Mouse (Mus musculus): Measurements from ENCODE around the gene Ccnf. TPM values are rescaled to one million over a fixed set of nuclear protein-coding genes. Genes with fewer than 3 reads are reported as not detected.

Ccnf gene
- polyA plus RNA-seq, 1 experiment from 2014 or later = 81.5 TPM

DNA sequence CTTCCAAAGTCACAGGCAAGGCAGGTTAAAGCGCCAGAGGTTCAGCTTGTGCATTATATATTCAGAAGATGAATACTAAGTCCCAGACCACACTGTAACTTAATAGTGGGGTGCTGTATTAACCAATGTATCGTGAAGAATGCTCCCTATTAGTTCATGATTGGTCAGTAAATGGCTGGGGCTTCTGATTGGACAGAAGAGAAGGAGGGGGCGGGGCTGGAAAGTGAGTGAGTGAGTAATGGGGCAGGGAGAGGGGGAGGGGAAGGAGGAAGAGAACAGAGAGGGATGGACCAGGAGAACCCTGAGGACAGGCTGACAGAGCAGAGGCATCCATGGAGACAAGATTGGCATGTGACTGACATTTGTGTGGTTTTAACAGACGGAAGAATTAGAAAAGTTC is 34.4 kb downstream of the Ccnf start:
- Histone ChIP-seq H3K4me3 (ENCODE audit: low read length) (no peak overlapping the region), H3K36me3 (ENCODE audit: control insufficient read depth, insufficient read depth, low read length) (peaks cover 14% of the 10 kb centered on the region), H3K9ac (ENCODE audit: low read length) (no peak overlapping the region), H3K27me3 (ENCODE audit: control insufficient read depth, insufficient read depth, low read depth, low read length) (no peaks in the 10 kb centered on the region), H3K4me2 (ENCODE audit: low read depth, low read length) (no peak overlapping the region), H3K4me1 (replicated peaks; ENCODE audit: control insufficient read depth, insufficient read depth, low read length) (peaks cover 21% of the 10 kb centered on the region), H3K9me3 (ENCODE audit: control insufficient read depth, low read length) (no peaks in the 10 kb centered on the region), H3K27ac (ENCODE audit: low read length) (no peak overlapping the region)
- WGBS = 71% methylated on average over 4 of the region's 4 CpGs
- ATAC-seq (ENCODE audit: low read depth) = no peak

DNA sequence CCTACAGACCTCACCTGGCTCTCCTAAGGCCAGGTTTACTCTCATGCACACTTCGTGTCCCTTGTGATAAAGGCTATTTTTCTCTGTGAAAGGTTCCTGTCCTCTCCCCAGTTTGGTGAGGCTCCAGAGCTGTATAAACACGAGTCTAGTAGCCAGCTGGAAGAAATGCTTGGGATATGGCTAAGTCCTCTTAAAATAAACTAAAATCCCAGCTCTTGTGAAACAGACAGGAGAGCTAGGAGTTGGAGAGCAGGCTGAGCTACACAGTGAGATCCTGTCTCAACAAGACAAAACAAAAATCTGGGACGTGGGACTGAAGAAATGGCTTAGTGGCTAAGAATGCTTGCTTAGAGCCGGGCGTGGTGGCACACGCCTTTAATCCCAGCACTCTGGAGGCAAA is 38.1 kb downstream of the Ccnf start:
- Histone ChIP-seq H3K27me3 (ENCODE audit: control insufficient read depth, insufficient read depth, low read depth, low read length) (peaks cover 2% of the 10 kb centered on the region; the same call in 1 of the 2 replicates), H3K4me1 (replicated peaks; ENCODE audit: control insufficient read depth, insufficient read depth, low read length) (peaks cover 28% of the 10 kb centered on the region), H3K27ac (ENCODE audit: low read length) (peak overlapping the region; percentile 37; the same call in 1 of the 2 replicates), H3K9me3 (ENCODE audit: control insufficient read depth, low read length) (no peaks in the 10 kb centered on the region), H3K36me3 (ENCODE audit: control insufficient read depth, insufficient read depth, low read length) (peaks cover 13% of the 10 kb centered on the region), H3K4me2 (ENCODE audit: low read depth, low read length) (no peak overlapping the region), H3K9ac (ENCODE audit: low read length) (no peak overlapping the region), H3K4me3 (ENCODE audit: low read length) (no peak overlapping the region)
- no peak for ATAC-seq (ENCODE audit: low read depth)
- 49% methylated on average over 6 of the region's 6 CpGs for WGBS

DNA sequence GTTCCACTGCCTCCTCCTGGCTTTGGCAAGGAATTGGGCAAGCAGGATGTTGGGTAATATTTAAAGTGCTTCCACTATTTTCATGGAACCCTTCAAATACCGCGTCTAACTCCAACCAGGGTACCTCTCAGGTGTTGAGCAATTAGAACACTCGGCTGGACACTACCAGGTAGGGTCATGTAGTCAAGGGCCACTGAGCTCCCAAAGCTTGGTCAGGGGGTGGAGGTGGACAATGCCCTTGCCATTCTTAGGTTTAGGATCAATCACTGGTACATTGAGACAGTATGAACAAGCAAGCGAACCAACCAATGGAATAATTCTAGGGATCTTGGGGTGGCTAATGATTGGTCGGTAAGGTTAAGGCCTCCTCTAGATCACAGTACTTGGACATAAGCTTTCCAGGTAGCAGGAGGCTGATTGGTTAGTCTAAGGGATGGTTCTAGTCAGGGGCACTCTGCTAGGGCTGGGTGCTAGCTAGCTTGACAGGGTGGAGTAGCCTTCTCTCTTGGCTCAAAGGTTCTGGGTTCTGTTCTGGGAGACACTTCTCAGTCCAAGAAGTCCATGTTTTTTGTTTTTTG is 38.8 kb downstream of the Ccnf start:
- no peaks in the 10 kb centered on the region for H3K9me3 ChIP-seq (ENCODE audit: control insufficient read depth, low read length)
- H3K4me2 ChIP-seq (ENCODE audit: low read depth, low read length) = peak overlapping the region; percentile 96
- H3K27ac ChIP-seq (ENCODE audit: low read length) = peak overlapping the region; percentile 37; the same call in 1 of the 2 replicates
- H3K4me1 ChIP-seq (replicated peaks; ENCODE audit: control insufficient read depth, insufficient read depth, low read length) = peaks cover 35% of the 10 kb centered on the region
- no peak for ATAC-seq (ENCODE audit: low read depth)
- H3K36me3 ChIP-seq (ENCODE audit: control insufficient read depth, insufficient read depth, low read length) = peaks cover 13% of the 10 kb centered on the region
- peaks cover 8% of the 10 kb centered on the region; the same call in 1 of the 2 replicates for H3K27me3 ChIP-seq (ENCODE audit: control insufficient read depth, insufficient read depth, low read depth, low read length)
- 28% methylated on average over 5 of the region's 5 CpGs for WGBS
- H3K4me3 ChIP-seq (ENCODE audit: low read length) = peak overlapping the region; percentile 54
- no peak overlapping the region; the same call in 1 of the 2 replicates for H3K9ac ChIP-seq (ENCODE audit: low read length)

DNA sequence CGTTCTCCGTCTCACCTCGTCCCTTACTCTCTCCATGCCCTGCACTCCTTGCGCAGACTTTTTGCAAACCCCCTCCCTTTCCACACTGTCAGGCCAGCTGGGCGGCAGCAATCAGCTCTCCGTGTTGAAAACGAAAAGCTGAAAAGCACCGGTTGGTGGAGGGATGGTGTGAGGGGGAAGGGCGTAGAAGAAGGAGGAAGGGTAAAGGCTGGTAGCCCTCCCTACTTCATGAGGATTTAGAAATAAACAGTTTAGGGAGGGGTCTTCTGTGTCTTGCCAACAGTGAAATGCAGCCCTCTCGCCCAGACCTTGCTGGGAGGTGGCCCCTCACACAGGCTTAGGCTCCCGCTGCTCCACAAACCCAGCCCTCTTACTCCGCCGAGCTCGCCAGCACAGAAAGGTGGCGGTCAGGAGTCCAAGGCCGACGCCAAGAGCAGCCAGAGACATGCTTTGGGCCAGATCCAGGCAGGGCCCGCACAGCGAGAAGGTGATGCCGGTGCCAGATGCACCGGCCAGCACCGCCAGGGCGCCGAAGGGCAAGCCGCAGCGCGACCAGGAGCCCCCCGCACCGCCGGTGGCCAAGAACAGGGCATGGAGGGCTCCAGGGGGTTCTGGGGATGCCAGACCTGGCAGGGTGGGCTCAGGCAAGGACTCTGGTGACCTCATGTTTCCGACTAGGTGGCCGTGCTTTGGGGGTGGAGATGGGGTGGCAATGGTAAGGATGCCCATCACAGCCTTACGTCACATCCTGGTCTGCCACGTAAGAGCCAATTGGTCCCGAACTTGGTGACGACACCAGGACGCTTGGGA is 39.4 kb downstream of the Ccnf start:
- peaks cover 13% of the 10 kb centered on the region for H3K36me3 ChIP-seq (ENCODE audit: control insufficient read depth, insufficient read depth, low read length)
- ATAC-seq (ENCODE audit: low read depth) = peak; percentile 7
- H3K27ac ChIP-seq (ENCODE audit: low read length) = peak overlapping the region; percentile 51
- no peaks in the 10 kb centered on the region for H3K9me3 ChIP-seq (ENCODE audit: control insufficient read depth, low read length)
- peak overlapping the region; percentile 54 for H3K4me3 ChIP-seq (ENCODE audit: low read length)
- peak overlapping the region; percentile 74 for H3K9ac ChIP-seq (ENCODE audit: low read length)
- H3K4me1 ChIP-seq (replicated peaks; ENCODE audit: control insufficient read depth, insufficient read depth, low read length) = peaks cover 42% of the 10 kb centered on the region
- H3K4me2 ChIP-seq (ENCODE audit: low read depth, low read length) = peak overlapping the region; percentile 96
- WGBS = 3% methylated on average over 37 of the region's 37 CpGs
- peaks cover 12% of the 10 kb centered on the region; the same call in 1 of the 2 replicates for H3K27me3 ChIP-seq (ENCODE audit: control insufficient read depth, insufficient read depth, low read depth, low read length)

DNA sequence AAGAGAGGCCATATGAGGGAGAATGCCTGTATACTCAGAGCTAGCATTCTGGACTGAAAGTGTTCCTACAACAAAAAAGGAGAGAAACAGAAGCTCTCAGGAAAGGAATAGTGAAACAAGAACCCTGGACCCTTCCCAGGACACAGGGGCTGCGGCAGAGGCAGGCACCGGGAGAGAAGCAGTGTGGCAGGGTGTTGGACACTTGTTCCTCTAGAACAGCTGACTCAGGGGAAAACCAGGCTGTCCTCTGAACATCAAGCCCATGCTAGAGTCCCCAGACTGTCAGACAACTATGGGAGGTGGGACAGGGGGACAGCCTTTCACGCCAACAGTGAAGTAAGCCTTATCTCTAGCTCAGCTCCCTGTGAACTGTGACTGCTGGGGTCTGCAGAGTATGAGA is 40.7 kb downstream of the Ccnf start:
- WGBS = 72% methylated on average over 3 of the region's 3 CpGs
- H3K27ac ChIP-seq (ENCODE audit: low read length) = no peak overlapping the region
- no peak for ATAC-seq (ENCODE audit: low read depth)
- H3K4me2 ChIP-seq (ENCODE audit: low read depth, low read length) = no peak overlapping the region
- H3K4me1 ChIP-seq (replicated peaks; ENCODE audit: control insufficient read depth, insufficient read depth, low read length) = peaks cover 54% of the 10 kb centered on the region
- peaks cover 2% of the 10 kb centered on the region for H3K36me3 ChIP-seq (ENCODE audit: control insufficient read depth, insufficient read depth, low read length)
- peaks cover 21% of the 10 kb centered on the region for H3K27me3 ChIP-seq (ENCODE audit: control insufficient read depth, insufficient read depth, low read depth, low read length)
- H3K9me3 ChIP-seq (ENCODE audit: control insufficient read depth, low read length) = no peaks in the 10 kb centered on the region
- H3K4me3 ChIP-seq (ENCODE audit: low read length) = no peak overlapping the region
- no peak overlapping the region for H3K9ac ChIP-seq (ENCODE audit: low read length)

- Histone ChIP-seq H3K4me1 (replicated peaks; ENCODE audit: control insufficient read depth, insufficient read depth, low read length) (peaks cover 55% of the 10 kb centered on the region), H3K27ac (ENCODE audit: low read length) (peak overlapping the region; percentile 87), H3K9ac (ENCODE audit: low read length) (no peak overlapping the region; the same call in 1 of the 2 replicates), H3K4me2 (ENCODE audit: low read depth, low read length) (no peak overlapping the region), H3K9me3 (ENCODE audit: control insufficient read depth, low read length) (no peaks in the 10 kb centered on the region), H3K27me3 (ENCODE audit: control insufficient read depth, insufficient read depth, low read depth, low read length) (peaks cover 21% of the 10 kb centered on the region), H3K4me3 (ENCODE audit: low read length) (no peak overlapping the region), H3K36me3 (ENCODE audit: control insufficient read depth, insufficient read depth, low read length) (no peaks in the 10 kb centered on the region)
- ATAC-seq (ENCODE audit: low read depth) = no peak
- WGBS = 61% methylated on average over 3 of the region's 3 CpGs
Measured at GRCm38 (mm10) chr17:24209916-24210240, 41.4 kb downstream of the Ccnf start.

DNA sequence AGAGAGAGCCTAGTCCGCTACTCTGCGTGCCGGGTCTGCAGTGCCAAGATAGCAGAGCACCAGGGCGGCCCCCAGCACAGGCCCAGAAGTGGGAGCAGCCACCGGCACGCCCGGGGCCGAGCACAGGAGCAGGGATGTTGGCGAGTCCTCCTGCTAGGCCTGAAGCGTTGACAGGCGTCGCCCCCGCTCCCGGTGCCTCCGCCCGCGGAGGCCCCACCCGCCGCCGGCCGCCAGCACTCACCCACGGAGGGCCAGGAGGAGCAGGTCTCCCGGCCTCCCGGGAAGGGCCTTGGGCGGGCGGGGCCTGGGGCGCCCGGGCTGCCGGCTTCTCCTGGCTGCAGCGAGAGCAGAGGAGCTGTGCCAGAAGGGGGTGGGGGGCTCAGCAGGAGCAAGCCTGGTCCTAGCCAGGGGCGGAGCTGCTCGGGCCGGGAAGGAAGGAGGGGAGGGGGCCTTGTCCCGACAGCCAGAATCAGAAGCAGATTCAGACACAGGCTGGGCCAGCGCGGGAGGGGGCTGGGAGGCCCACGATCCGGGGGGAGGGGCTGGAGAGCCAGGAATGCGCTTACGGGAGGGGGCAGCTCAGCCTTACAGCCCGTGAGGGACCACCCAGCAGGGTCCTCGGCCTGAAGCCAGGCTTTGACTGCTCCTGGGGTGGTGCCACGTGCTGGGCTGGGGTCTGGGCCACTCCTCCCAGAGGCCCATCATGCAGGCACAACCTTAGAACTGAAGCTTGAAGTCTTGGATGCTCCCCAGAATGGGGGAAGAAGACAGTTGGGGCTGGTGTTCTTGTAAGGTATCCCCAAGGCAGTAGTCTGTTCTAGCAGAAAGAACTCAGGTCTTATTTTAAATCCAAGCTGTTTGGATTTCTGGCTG is 42.0 kb downstream of the Ccnf start, which contains the start of gene Ntn3:
Ntn3 (minus strand) TSS at position 489 of the 873 bp plus-strand sequence.
- whole genome bisulfite sequencing = 1% methylated on average over 41 of the region's 43 CpGs
- peak; percentile 63 for ATAC-seq (ENCODE audit: low read depth)
- H3K27ac ChIP-seq (ENCODE audit: low read length) = peak within 1 kb of the TSS; percentile 87
- peaks cover 61% of the 10 kb centered on the region for H3K4me1 ChIP-seq (replicated peaks; ENCODE audit: control insufficient read depth, insufficient read depth, low read length)
- H3K9me3 ChIP-seq (ENCODE audit: control insufficient read depth, low read length) = no peaks in the 10 kb centered on the region
- H3K36me3 ChIP-seq (ENCODE audit: control insufficient read depth, insufficient read depth, low read length) = no peaks in the 10 kb centered on the region
- H3K4me3 ChIP-seq (ENCODE audit: low read length) = peak within 1 kb of the TSS; percentile 72
- peak within 1 kb of the TSS; percentile 96 for H3K4me2 ChIP-seq (ENCODE audit: low read depth, low read length)
- peak within 1 kb of the TSS; percentile 77 for H3K9ac ChIP-seq (ENCODE audit: low read length)
- peaks cover 21% of the 10 kb centered on the region for H3K27me3 ChIP-seq (ENCODE audit: control insufficient read depth, insufficient read depth, low read depth, low read length)

- peak; percentile 2; the same call in 1 of the 2 replicates for ATAC-seq (ENCODE audit: low read depth)
- peak overlapping the region; percentile 87 for H3K27ac ChIP-seq (ENCODE audit: low read length)
- H3K4me1 ChIP-seq (replicated peaks; ENCODE audit: control insufficient read depth, insufficient read depth, low read length) = peaks cover 63% of the 10 kb centered on the region
- no peaks in the 10 kb centered on the region for H3K36me3 ChIP-seq (ENCODE audit: control insufficient read depth, insufficient read depth, low read length)
- 3% methylated on average over 29 of the region's 29 CpGs for WGBS
- H3K27me3 ChIP-seq (ENCODE audit: control insufficient read depth, insufficient read depth, low read depth, low read length) = peaks cover 21% of the 10 kb centered on the region
- peak overlapping the region; percentile 77 for H3K9ac ChIP-seq (ENCODE audit: low read length)
- no peaks in the 10 kb centered on the region for H3K9me3 ChIP-seq (ENCODE audit: control insufficient read depth, low read length)
- H3K4me3 ChIP-seq (ENCODE audit: low read length) = peak overlapping the region; percentile 72
- H3K4me2 ChIP-seq (ENCODE audit: low read depth, low read length) = peak overlapping the region; percentile 96
Measured at GRCm38 (mm10) chr17:24208641-24209042, 42.6 kb downstream of the Ccnf start.
